Mouse (Mus musculus): ENCODE data around the gene Mob2.

DNA sequence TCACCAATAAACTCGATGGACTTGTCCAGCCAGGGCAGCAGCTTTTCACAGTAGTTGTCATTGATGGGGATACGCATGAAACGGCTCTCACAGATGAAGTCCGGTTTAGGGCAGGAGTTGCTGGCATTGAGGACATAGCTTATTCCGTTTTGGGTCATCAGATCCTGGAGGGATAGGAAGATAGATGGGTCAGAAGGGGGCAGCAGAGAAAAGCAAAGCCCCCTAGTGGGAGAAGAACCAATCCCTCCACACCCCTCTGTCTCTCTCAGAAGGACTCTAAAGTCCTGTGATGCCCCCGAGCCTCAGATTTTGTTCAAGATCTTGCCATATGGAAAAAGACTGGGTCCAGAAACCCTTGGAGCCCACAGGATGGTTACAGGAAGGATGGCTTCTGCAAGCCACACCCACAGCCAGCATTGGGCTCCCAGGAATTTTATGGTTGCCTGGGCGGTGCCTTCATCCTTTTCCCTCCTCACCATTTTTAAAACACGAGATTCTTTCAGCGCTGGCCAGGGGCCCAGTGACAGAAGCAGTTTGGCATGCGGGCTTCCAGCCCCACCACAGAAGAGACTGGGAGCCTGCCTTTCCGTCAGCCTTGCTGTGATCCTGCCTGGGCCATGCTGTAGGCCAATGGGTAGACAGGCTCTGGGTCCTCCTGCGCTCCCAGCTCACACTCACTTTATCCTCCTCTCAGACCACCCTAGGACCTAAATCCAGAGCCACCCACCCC, 22.9 kb upstream of the Mob2 start:
- TF ChIP-seq CTCF (conservative IDR thresholded peaks at IDR 0.05; ENCODE audit: low read length) (0 out of 2 replicates have a peak, but pooled peaks have one; percentile 4), NANOG (IDR thresholded peaks at IDR 0.05; ENCODE audit: borderline replicate concordance, low read length) (no peak)

Data from E14TG2a.4 (cell line).